Mouse (Mus musculus): Measurements from ENCODE around the gene Cypt1. TPM values are rescaled to one million over a fixed set of nuclear protein-coding genes. Genes with fewer than 3 reads are reported as not detected.

Cypt1 gene
- total RNA-seq (2021): not detected
- long read RNA-seq, experiment 1: 0 reads
- long read RNA-seq, experiment 2: 0 reads

DNA sequence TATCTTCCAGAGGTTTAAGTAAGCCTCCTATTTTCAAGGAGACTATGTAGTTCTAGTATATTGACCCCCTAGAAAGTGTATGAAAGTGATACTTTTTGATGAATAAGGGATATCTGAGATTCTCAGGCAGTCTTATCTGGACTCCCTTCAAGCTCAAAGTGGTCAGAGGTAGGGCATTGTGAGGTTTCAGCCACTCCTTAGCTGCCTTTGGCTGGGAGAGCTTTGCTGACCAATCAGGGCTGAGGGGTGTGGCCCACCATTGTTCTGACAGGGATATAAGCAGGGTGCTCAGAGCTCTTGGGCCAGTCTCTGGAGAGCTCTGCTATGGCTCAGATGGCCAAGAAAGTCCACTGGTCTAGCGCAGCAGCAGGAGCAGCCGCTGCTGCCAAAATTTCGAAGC is at the start of gene Cypt1:
TSS of gene Cypt1 (plus strand) at position 301 of the 400 bp plus-strand sequence.
- no peak within 1 kb of the TSS for H3K27ac ChIP-seq
- no peak for TF ChIP-seq CTCF (conservative IDR thresholded peaks at IDR 0.05)
- H3K4me3 ChIP-seq: no peak within 1 kb of the TSS
- no peak for DNase-seq (ENCODE audit: low spot score in 2 of 2)

DNA sequence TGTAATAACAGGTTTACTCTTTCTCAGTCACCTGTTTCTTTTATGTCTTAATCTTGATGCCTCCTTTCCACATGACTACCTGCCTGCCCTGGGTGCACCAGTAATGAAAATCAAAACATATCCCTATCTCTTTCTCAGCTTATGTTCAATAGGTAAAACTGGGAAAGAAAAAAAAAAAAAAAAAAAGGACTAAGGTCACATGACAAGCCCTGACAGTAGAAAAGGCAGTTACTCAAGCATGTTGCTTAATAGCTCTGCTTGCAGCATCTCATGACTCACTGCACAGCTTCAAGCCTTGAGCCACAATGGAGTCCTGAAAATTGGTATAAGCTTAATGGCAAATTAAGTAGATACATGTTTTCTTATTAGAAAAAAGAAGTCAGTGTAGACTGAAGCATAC is 24.1 kb downstream of the Cypt1 start:
- Histone ChIP-seq H3K27ac (no peak overlapping the region), H3K4me3 (no peak overlapping the region)
- no peak for TF ChIP-seq CTCF (conservative IDR thresholded peaks at IDR 0.05)
- DNase-seq (ENCODE audit: low spot score in 2 of 2): no peak

DNA sequence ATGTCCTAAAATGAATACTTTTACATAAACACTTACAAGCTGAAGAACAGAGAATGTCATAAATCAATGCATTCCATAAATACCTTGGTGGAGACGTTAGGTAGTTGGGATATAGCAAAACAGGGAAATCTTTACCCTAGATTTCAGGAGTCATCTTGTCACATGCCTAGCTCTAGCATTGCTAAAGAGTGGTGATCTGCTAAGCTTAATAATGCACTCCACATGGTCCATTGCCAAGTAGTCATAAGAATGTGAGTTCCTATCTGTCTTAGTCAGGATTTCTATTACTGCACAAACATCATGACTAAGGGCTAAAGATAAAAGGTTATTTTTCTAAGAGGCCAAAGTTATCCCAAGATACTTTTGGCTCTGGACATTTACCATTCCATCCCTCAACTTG is 34.4 kb downstream of the Cypt1 start:
- no peak for DNase-seq (ENCODE audit: low spot score in 2 of 2)
- Histone ChIP-seq H3K4me3 (no peak overlapping the region), H3K27ac (no peak overlapping the region)
- TF ChIP-seq CTCF (conservative IDR thresholded peaks at IDR 0.05): no peak

DNA sequence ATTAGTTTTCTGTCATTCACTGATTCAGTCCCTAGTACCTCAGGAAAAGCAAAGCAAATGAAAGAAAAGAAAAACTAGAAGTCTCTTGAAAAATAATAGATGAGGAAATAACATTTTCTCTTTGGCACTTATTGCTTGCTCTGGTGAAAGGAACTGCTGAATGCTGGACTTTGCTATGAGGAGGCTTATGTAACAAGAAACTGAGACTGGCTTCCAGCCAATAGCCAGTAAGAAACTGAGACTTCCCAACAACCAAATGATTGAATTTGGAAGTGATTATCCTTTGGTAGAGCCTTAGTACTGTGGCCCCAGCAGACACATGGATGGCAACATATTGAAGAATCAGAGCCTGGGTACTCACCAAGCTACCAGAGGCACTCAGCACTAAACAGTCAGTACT is 35.8 kb downstream of the Cypt1 start:
- Histone ChIP-seq H3K4me3 (no peak overlapping the region), H3K27ac (no peak overlapping the region)
- TF ChIP-seq CTCF (conservative IDR thresholded peaks at IDR 0.05): no peak
- DNase-seq (ENCODE audit: low spot score in 2 of 2): no peak

Other genes starting within 250 kb of the Cypt1 start
- 10 to 100 TPM; 16.8 to 17.3 TPM for gene Maoa, start 96.8 kb downstream of the Cypt1 start, total RNA-seq (2021)

Data from layer of hippocampus, adult 2 months (tissue).